Comparison of ENCODE assay signal across 8 mouse cellular contexts in the genomic region with DNA sequence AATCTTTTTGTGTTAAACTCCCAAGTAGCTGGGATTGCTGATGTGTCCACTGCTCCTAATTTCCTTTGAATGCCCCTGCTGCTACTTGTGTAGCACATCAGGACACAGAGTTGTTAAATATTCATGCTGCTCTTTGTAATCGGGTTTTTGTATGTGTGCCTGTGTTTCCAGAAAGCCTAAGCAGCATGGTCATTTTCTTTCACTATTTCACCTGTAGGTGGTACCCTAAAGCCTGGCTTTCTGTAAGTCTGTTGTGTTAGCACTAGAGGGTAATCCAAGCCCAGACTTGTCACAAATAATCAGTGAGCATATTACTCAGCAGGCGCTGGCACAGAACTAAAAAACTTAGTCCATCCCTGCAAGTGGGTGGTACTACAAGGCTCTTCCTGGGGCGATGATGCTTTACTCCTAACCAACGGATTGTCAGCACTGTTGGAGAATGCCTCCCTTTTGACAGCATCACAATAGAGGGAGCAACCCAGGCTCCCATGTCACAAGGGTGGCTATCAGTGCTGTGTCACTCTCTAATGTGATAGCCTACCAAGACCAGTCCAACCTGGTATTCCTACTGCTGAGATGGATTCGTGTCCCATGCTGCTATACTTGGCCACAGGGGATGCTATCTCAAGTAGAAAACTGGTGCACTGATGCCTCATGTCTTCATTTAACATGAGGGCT. TPM values are rescaled to one million over a fixed set of nuclear protein-coding genes. Genes with fewer than 3 reads are reported as not detected.
DNase-seq lines count a peak whose midpoint lies in the region; ATAC-seq and TF ChIP-seq lines count a peak whose summit lies in the region.

No protein-coding gene starts in this region.

- no peaks in the 10 kb centered on the region for H3K36me3 ChIP-seq in kidney, adult 2 months (ENCODE audit: control insufficient read depth, insufficient read depth, low read length)
- no peaks in the 10 kb centered on the region for H3K36me3 ChIP-seq in intestine, postnatal 0 days (ENCODE audit: control insufficient read depth, insufficient read depth)
- no peaks in the 10 kb centered on the region for H3K36me3 ChIP-seq in neural tube, embryonic 15.5 days

- no peaks in the 10 kb centered on the region for H3K9me3 ChIP-seq in intestine, postnatal 0 days (ENCODE audit: control insufficient read depth)
- H3K9me3 ChIP-seq in neural tube, embryonic 15.5 days (replicated peaks) = no peaks in the 10 kb centered on the region

- H3K27ac ChIP-seq in kidney, adult 2 months (ENCODE audit: insufficient read depth, low read depth, low read length) = no peak overlapping the region
- no peak overlapping the region for H3K27ac ChIP-seq in intestine, postnatal 0 days (ENCODE audit: low read depth, low read length)
- H3K27ac ChIP-seq in neural tube, embryonic 15.5 days (replicated peaks) = no peak overlapping the region

- no peak for TF ChIP-seq POLR2A in kidney, adult 2 months (IDR thresholded peaks at IDR 0.05; ENCODE audit: low read depth, low read length)
- no peak for TF ChIP-seq POLR2A in brain, embryonic 14.5 days (IDR thresholded peaks at IDR 0.05; ENCODE audit: borderline replicate concordance, extremely low read depth, insufficient read depth, insufficient read length, poor library complexity, severe bottlenecking)

- DNase-seq in kidney, adult 2 months = peak; percentile 66
- no peak for DNase-seq in kidney, postnatal 4 days
- DNase-seq in brain, embryonic 14.5 days (ENCODE audit: low read depth) = peak; percentile 70
- no peak for DNase-seq in cerebellum, adult 9-11 months
- DNase-seq in cerebellum, adult 8-10 months = no peak

- no peak for TF ChIP-seq CTCF in kidney, adult 2 months (conservative IDR thresholded peaks at IDR 0.05; ENCODE audit: insufficient read depth, insufficient read length, low read depth, low read length)
- peak; percentile 17; the same call in 1 of the 2 replicates for TF ChIP-seq CTCF in brain, embryonic 14.5 days (IDR thresholded peaks at IDR 0.05; ENCODE audit: borderline replicate concordance, extremely low read depth, insufficient read depth, insufficient read length)
- peak; percentile 77 for TF ChIP-seq CTCF in intestine, postnatal 0 days (IDR thresholded peaks at IDR 0.05; ENCODE audit: low read depth)

- no peak overlapping the region for H3K9ac ChIP-seq in intestine, postnatal 0 days (ENCODE audit: low read depth, low read length)
- H3K9ac ChIP-seq in neural tube, embryonic 15.5 days (replicated peaks) = no peak overlapping the region

- ATAC-seq in CD4-positive, CD25-positive, alpha-beta regulatory T cell, adult 4 months = peak; percentile 95
- ATAC-seq in intestine, postnatal 0 days = 0 out of 2 replicates have a peak, but pooled peaks have one; percentile 32
- ATAC-seq in neural tube, embryonic 15.5 days (ENCODE audit: low FRiP score) = peak; percentile 59; the same call in 1 of the 2 replicates

- no peak overlapping the region for H3K4me2 ChIP-seq in intestine, postnatal 0 days (replicated peaks; ENCODE audit: low read depth)
- H3K4me2 ChIP-seq in neural tube, embryonic 15.5 days = no peak overlapping the region

- 50% methylated on average over 5 of the region's 5 CpGs for WGBS in kidney, adult 2 months
- WGBS in intestine, postnatal 0 days = 70% methylated on average over 5 of the region's 5 CpGs
- WGBS in neural tube, embryonic 15.5 days = 48% methylated on average over 5 of the region's 5 CpGs

- no peaks in the 10 kb centered on the region for H3K27me3 ChIP-seq in kidney, adult 2 months (replicated peaks; ENCODE audit: control insufficient read depth, insufficient read depth, low read length)
- H3K27me3 ChIP-seq in intestine, postnatal 0 days (replicated peaks; ENCODE audit: control insufficient read depth, insufficient read depth, low read length) = no peaks in the 10 kb centered on the region
- H3K27me3 ChIP-seq in neural tube, embryonic 15.5 days (replicated peaks) = no peaks in the 10 kb centered on the region

- no peaks in the 10 kb centered on the region for H3K4me1 ChIP-seq in kidney, adult 2 months (ENCODE audit: control insufficient read depth, insufficient read depth, low read length)
- no peaks in the 10 kb centered on the region for H3K4me1 ChIP-seq in intestine, postnatal 0 days (replicated peaks; ENCODE audit: control insufficient read depth, insufficient read depth, low read length)
- no peaks in the 10 kb centered on the region for H3K4me1 ChIP-seq in neural tube, embryonic 15.5 days

- H3K4me3 ChIP-seq in kidney, adult 2 months (ENCODE audit: insufficient read depth, low read depth, low read length) = no peak overlapping the region
- no peak overlapping the region for H3K4me3 ChIP-seq in intestine, postnatal 0 days (ENCODE audit: low read depth, low read length)
- no peak overlapping the region for H3K4me3 ChIP-seq in neural tube, embryonic 15.5 days (replicated peaks)

RNA-seq across cellular contexts. Expression of gene Tmem243, which starts 27.2 kb away (rescaled TPM):
- polyA plus RNA-seq in kidney, adult 2 months (2012; rRNA removed) = 48.0 and 49.5 TPM in 2 replicates
- polyA plus RNA-seq in CD4-positive, CD25-positive, alpha-beta regulatory T cell, adult 4 months (2017; shearing (Covaris generic)) = 10 to 100 TPM; 40.6 to 63.2 TPM
- polyA plus RNA-seq in brain, embryonic 14.5 days (2012; rRNA removed) = 5.1 and 6.6 TPM in 2 replicates
- 116 and 117 TPM in 2 replicates for polyA plus RNA-seq in intestine, postnatal 0 days (2015; fragmentation: Nextera tagmentation; extraction: Ambion mirVana)
- polyA plus RNA-seq in neural tube, embryonic 15.5 days (2015; fragmentation: Nextera tagmentation; extraction: Ambion mirVana) = 11.5 and 12.7 TPM in 2 replicates

Comparison
In these comparisons a context has a peak if more than half of its experiments do, and no peak if none do; other contexts are left out.
1. DNase-seq: peak in kidney, adult 2 months (single experiment) and brain, embryonic 14.5 days (single experiment); none in kidney, postnatal 4 days (0 of 2), cerebellum, adult 9-11 months (single experiment) and cerebellum, adult 8-10 months (single experiment).
2. ATAC-seq: peak in every context shown above with its lines; median percentile 95 in CD4-positive, CD25-positive, alpha-beta regulatory T cell, adult 4 months; 59 in neural tube, embryonic 15.5 days; 32 in intestine, postnatal 0 days.